Mouse (Mus musculus): ENCODE results near the gene Ncs1. TPM values are rescaled to one million over a fixed set of nuclear protein-coding genes. Genes with fewer than 3 reads are reported as not detected.

The Ncs1 gene
- total RNA-seq, 1 experiment from 2014 or later, result not detected

- no peak for ATAC-seq (replicated peaks; ENCODE audit: insufficient number of reproducible peaks, low FRiP score, low TSS enrichment, poor library complexity, severe bottlenecking)
These were observed 59.4 kb downstream of the Ncs1 start for GRCm38 (mm10) chr2:31304801-31305665.

- ATAC-seq (replicated peaks; ENCODE audit: insufficient number of reproducible peaks, low FRiP score, low TSS enrichment, poor library complexity, severe bottlenecking), result no peak
These were observed 60.1 kb downstream of the Ncs1 start for GRCm38 (mm10) chr2:31305684-31306083.

- no peak for ATAC-seq (replicated peaks; ENCODE audit: insufficient number of reproducible peaks, low FRiP score, low TSS enrichment, poor library complexity, severe bottlenecking)
These were observed 62.6 kb downstream of the Ncs1 start for GRCm38 (mm10) chr2:31308257-31308656.

- no peak for ATAC-seq (replicated peaks; ENCODE audit: insufficient number of reproducible peaks, low FRiP score, low TSS enrichment, poor library complexity, severe bottlenecking)
These were observed 63.9 kb downstream of the Ncs1 start for GRCm38 (mm10) chr2:31309549-31309948.

GRCm38 (mm10) chr2:31314007-31314465, 68.4 kb downstream of the Ncs1 start, which contains the start of gene Hmcn2:
Hmcn2 (plus strand) TSS chr2:31314415.
- ATAC-seq (replicated peaks; ENCODE audit: insufficient number of reproducible peaks, low FRiP score, low TSS enrichment, poor library complexity, severe bottlenecking), result no peak

- ATAC-seq (replicated peaks; ENCODE audit: insufficient number of reproducible peaks, low FRiP score, low TSS enrichment, poor library complexity, severe bottlenecking), result no peak
These were observed 72.5 kb downstream of the Ncs1 start for GRCm38 (mm10) chr2:31318162-31318561.

GRCm38 (mm10) chr2:31319200-31319599, 73.6 kb downstream of the Ncs1 start:
- no peak for ATAC-seq (replicated peaks; ENCODE audit: insufficient number of reproducible peaks, low FRiP score, low TSS enrichment, poor library complexity, severe bottlenecking)

- ATAC-seq (replicated peaks; ENCODE audit: insufficient number of reproducible peaks, low FRiP score, low TSS enrichment, poor library complexity, severe bottlenecking), result no peak
These were observed 81.6 kb downstream of the Ncs1 start for GRCm38 (mm10) chr2:31327186-31327585.

GRCm38 (mm10) chr2:31337706-31338330, 92.2 kb downstream of the Ncs1 start:
- no peak for ATAC-seq (replicated peaks; ENCODE audit: insufficient number of reproducible peaks, low FRiP score, low TSS enrichment, poor library complexity, severe bottlenecking)

- ATAC-seq (replicated peaks; ENCODE audit: insufficient number of reproducible peaks, low FRiP score, low TSS enrichment, poor library complexity, severe bottlenecking), result no peak
These were observed 94.2 kb downstream of the Ncs1 start for GRCm38 (mm10) chr2:31339826-31340225.

GRCm38 (mm10) chr2:31341726-31342535, 96.3 kb downstream of the Ncs1 start:
- ATAC-seq (replicated peaks; ENCODE audit: insufficient number of reproducible peaks, low FRiP score, low TSS enrichment, poor library complexity, severe bottlenecking), result no peak

Other genes with a start within 250 kb of the Ncs1 start
- 39.1 to 101 TPM (median 67.2 TPM) in 3 replicates for gene Fnbp1, start 103.8 kb upstream of the Ncs1 start, total RNA-seq (2017)
- 31.3 to 44.8 TPM (median 35.7 TPM) in 3 replicates for gene Gpr107, start 93.5 kb upstream of the Ncs1 start, total RNA-seq (2017)
- gene Hmcn2, start 68.6 kb downstream of the Ncs1 start, total RNA-seq (2017), result not detected in 3 replicates
- 13.5 to 30.9 TPM (median 19.7 TPM) in 3 replicates for gene Ass1, start 224.4 kb downstream of the Ncs1 start, total RNA-seq (2017)